Mouse (Mus musculus) heart, postnatal 0 days (tissue): ENCODE results near the gene Tnnc1. TPM values are rescaled to one million over a fixed set of nuclear protein-coding genes. Genes with fewer than 3 reads are reported as not detected.

ENCODE experiments used
- ATAC-seq: fragments of 200-750 bp; cut with Nextera tagmentation; 2 replicates; pipeline ENCODE4 v1.8.0; 2017; ENCODE audit warnings: low read depth, moderate number of reproducible peaks, moderate library complexity; ENCODE audit not compliant: insufficient read depth
- DNase-seq: peaks from one replicate; pipeline ENCODE4 v3.0.0-alpha.2; 2016; ENCODE audit warnings: low spot score
- H3K27ac ChIP-seq: fragments of 300-500 bp; sonication (generic); 2 replicates; pipeline ENCODE4 v1.5.1; 2014; ENCODE audit warnings: low read depth, mild to moderate bottlenecking
- H3K27me3 ChIP-seq: fragments of 300-500 bp; sonication (generic); 2 replicates; pipeline ENCODE4 v1.6.1; 2014; ENCODE audit warnings: low read length, mixed read lengths; ENCODE audit not compliant: control insufficient read depth, insufficient read depth
- H3K36me3 ChIP-seq: fragments of 300-500 bp; sonication (generic); replicated peaks from 2 replicates; pipeline ENCODE4 v1.6.1; 2014; ENCODE audit warnings: low read length, mixed read lengths; ENCODE audit not compliant: control insufficient read depth, insufficient read depth
- H3K4me1 ChIP-seq: fragments of 300-500 bp; sonication (generic); 2 replicates; pipeline ENCODE4 v1.6.1; 2014; ENCODE audit warnings: antibody characterized with exemption; ENCODE audit not compliant: control insufficient read depth, insufficient read depth
- H3K4me2 ChIP-seq: fragments of 300-500 bp; sonication (generic); 2 replicates; pipeline ENCODE4 v1.6.1; 2014; ENCODE audit warnings: low read depth, mild to moderate bottlenecking, low read length, moderate library complexity
- H3K4me3 ChIP-seq: fragments of 300-500 bp; sonication (generic); 2 replicates; pipeline ENCODE4 v1.5.1; 2014; ENCODE audit warnings: low read depth, low read length
- H3K9ac ChIP-seq: fragments of 300-500 bp; sonication (generic); replicated peaks from 2 replicates; pipeline ENCODE4 v1.6.1; 2014; ENCODE audit warnings: low read depth, low read length, mixed read lengths
- H3K9me3 ChIP-seq: fragments of 300-500 bp; sonication (generic); replicated peaks from 2 replicates; pipeline ENCODE4 v1.6.1; 2016; ENCODE audit warnings: low read length; ENCODE audit not compliant: control insufficient read depth
- CTCF ChIP-seq: IDR thresholded peaks from 2 replicates; pipeline ENCODE4 v1.5.1; 2016; ENCODE audit warnings: antibody characterized with exemption, control low read depth, low read depth
- EP300 ChIP-seq: IDR thresholded peaks from 2 replicates; pipeline ENCODE4 v1.6.1; 2016; ENCODE audit warnings: antibody characterized with exemption, low read depth
- WGBS: fragments of 180-500 bp; shearing (Covaris S2); extraction: QIAGEN DNeasy Blood & Tissue Kit; methylation state at CpG from one replicate; pipeline ENCODE4 v1.1.7; 2014; 5-methylcytosine and 5-hydroxymethylcytosine counted together
- polyA plus RNA-seq: library from polyadenylated mRNA; unstranded; fragments of >200 nt; fragmentation: Nextera tagmentation; extraction: Ambion mirVana; gene quantifications from 2 replicates; pipeline ENCODE4 v1.2.1, GENCODE M21; 2015
- total RNA-seq: library from RNA; depleted of rRNA; stranded (reverse); fragments of >200 nt; gene quantifications from 2 replicates; pipeline ENCODE4 v1.2.3, GENCODE M21; 2014; ENCODE audit warnings: low replicate concordance

Tnnc1 gene
- total and polyA plus RNA-seq, 2 experiments from 2014 or later: 3,145 to 7,680 TPM

DNA sequence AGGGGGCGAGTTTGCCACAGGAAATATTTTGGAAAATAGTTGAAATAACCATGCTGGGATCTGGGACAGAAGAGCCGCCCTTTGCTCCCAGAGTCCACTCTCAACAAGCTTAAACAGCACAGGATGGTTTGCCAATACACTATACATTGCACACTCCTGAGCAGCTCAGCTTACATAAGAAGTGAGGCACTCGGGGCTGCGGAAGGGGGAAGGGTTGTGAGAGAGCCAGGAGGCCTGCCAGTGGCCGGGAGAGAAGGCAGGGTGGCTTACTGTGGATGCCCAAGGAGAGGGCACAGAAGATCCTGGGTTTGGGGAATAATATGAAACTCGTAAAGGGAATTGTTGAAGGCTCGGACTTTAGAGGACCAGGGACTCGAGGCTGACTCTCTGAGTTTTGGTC lies 5.8 kb downstream of the Tnnc1 start:
- H3K4me3 ChIP-seq: no peak overlapping the region
- no peak overlapping the region for H3K9ac ChIP-seq

DNA sequence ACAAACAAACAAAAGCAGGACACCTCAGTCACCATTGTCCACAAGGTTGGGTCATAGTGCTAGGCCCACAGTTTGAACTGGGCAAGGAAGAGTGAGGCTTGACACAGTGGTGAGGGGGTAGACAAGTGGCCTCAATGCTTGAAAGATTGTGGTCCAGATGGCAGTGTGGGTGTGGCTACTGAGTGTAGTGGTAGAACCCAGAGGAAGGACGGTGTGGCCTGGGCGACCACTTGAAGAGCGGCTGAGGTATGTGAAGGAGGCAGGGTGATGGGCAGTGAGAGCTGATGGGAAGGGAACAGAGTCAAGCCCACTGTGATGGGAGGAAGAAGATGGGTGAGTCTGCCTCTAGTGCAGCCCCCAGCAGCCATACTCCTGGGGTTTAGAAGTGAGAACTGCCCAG lies 6.6 kb downstream of the Tnnc1 start:
- Histone ChIP-seq H3K4me2 (no peak overlapping the region), H3K36me3 (peaks cover 22% of the 10 kb centered on the region), H3K27me3 (no peaks in the 10 kb centered on the region), H3K4me1 (peaks cover 19% of the 10 kb centered on the region), H3K9ac (no peak overlapping the region), H3K9me3 (no peaks in the 10 kb centered on the region), H3K27ac (peak overlapping the region; percentile 77), H3K4me3 (no peak overlapping the region)
- DNase-seq: no peak
- ATAC-seq: peak; percentile 24
- WGBS: 60% methylated on average over 3 of the region's 3 CpGs
- TF ChIP-seq CTCF (no peak), EP300 (no peak)

More for the DNA sequence above, 5.8 kb downstream of the Tnnc1 start:
- Histone ChIP-seq H3K4me2 (no peak overlapping the region), H3K4me1 (peaks cover 19% of the 10 kb centered on the region), H3K36me3 (peaks cover 22% of the 10 kb centered on the region), H3K9me3 (no peaks in the 10 kb centered on the region), H3K27ac (peak overlapping the region; percentile 77), H3K27me3 (no peaks in the 10 kb centered on the region)
- TF ChIP-seq EP300 (peak; percentile 78; the same call in 1 of the 2 replicates), CTCF (no peak)
- DNase-seq (no peak), ATAC-seq (no peak)
- 33% methylated on average over 8 of the region's 8 CpGs for WGBS

DNA sequence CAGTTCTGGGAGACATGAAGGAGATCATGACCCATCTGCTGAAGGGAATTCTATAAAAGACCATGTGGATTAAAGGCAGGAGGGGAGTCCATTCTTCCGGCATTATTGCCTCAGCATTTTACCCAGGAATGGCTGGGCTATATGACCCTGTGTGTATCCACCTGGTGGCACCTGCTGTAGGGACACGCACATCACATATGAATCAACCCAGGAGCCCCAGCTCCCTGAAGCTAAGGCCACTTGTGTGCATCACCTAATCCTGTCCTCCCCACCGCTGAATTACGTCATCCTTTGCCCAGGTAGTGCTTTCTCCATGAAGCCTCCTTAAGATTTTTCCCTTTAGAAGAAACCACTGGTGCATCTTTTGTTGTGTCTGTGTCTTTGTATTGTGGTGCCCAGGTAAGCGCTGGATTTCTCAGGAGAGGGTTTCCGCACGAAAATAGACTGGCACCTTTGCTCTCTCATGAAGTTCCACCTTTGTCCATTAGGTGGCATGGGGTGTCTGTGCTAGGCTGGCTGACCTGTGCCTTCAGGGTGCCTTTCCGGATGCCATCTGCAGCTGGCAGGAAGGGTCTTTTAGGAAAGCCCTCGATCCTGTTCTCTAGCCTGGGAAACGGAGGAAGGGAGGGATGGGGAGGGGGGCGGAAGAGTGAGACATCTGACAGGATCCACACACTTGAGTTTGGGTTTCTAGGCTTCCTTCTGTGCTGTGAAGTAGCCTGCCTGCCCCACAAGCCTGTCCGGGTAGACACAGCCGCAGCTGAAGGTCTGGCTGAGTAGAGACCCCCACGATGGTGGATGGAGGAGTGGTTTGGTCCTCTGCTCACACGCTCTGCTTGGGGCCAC lies 7.3 kb downstream of the Tnnc1 start:
- H3K27ac ChIP-seq: peak overlapping the region; percentile 40; the same call in 1 of the 2 replicates
- TF ChIP-seq EP300: no peak
- peak; percentile 97 for TF ChIP-seq CTCF
- DNase-seq: no peak
- no peak overlapping the region for H3K4me2 ChIP-seq
- H3K4me3 ChIP-seq: no peak overlapping the region
- 0 out of 2 replicates have a peak overlapping the region, but pooled peaks have one; percentile 23 for H3K9ac ChIP-seq
- 28% methylated on average over 15 of the region's 15 CpGs for WGBS
- H3K9me3 ChIP-seq: no peaks in the 10 kb centered on the region
- peaks cover 19% of the 10 kb centered on the region for H3K4me1 ChIP-seq
- H3K27me3 ChIP-seq: no peaks in the 10 kb centered on the region
- peak; percentile 15 for ATAC-seq
- H3K36me3 ChIP-seq: peaks cover 16% of the 10 kb centered on the region

DNA sequence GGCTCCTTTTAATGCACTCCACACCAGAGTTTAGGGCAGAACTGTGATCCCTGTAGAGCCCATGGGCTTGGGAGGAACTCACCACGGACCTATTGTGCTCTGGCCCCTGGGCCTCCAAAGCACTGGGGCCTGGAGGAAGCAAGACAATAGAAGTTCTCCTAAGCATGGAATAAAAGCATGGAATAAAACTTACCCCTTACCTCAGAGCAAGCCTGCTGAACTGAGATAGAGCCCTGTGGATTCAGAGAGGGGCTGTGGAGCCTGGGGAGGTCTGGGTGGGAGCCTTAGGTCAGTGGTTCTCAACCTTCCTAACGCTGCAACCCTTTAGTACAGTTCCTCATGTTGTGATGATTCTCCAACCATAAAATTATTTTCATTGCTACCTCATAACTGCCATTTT lies 8.7 kb downstream of the Tnnc1 start, which contains the start of gene Nisch:
Nisch (minus strand) TSS at position 101 of the 400 bp plus-strand sequence.
- peak within 1 kb of the TSS; percentile 28; the same call in 1 of the 2 replicates for H3K4me2 ChIP-seq
- ATAC-seq (no peak), DNase-seq (no peak)
- H3K36me3 ChIP-seq: peaks cover 6% of the 10 kb centered on the region; the same call in 1 of the 2 replicates
- TF ChIP-seq CTCF (no peak), EP300 (no peak)
- H3K9ac ChIP-seq: 0 out of 2 replicates have a peak within 1 kb of the TSS, but pooled peaks have one; percentile 23
- H3K27ac ChIP-seq: peak within 1 kb of the TSS; percentile 49; the same call in 1 of the 2 replicates
- H3K4me1 ChIP-seq: peaks cover 19% of the 10 kb centered on the region
- no peaks in the 10 kb centered on the region for H3K9me3 ChIP-seq
- 55% methylated on average over 2 of the region's 2 CpGs for WGBS
- no peaks in the 10 kb centered on the region for H3K27me3 ChIP-seq
- H3K4me3 ChIP-seq: peak within 1 kb of the TSS; percentile 17; the same call in 1 of the 2 replicates

DNA sequence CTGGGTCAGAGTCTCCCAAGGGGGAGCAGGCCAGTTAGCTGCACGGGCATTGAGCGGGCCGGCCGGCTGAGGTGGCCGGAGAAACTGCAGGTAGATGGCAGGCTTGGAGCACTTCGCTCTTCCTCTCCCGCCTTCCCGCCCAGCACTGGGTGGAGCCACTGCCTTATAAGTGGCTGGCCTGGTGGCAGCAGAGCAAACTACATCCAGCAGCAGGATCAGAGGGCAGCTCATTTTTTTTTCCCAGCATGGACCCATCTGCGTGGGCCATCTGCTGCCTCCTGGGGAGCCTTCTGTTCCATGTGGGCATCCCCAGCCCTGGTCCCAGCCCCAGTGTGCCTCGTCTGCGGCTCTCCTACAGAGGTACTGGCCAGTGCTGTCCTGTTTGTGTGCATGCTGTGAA lies 9.6 kb downstream of the Tnnc1 start, which contains the start of gene Sema3g:
Sema3g (plus strand) TSS at position 195 of the 400 bp plus-strand sequence.
- Histone ChIP-seq H3K9ac (no peak within 1 kb of the TSS), H3K4me3 (peak within 1 kb of the TSS; percentile 17; the same call in 1 of the 2 replicates), H3K27me3 (no peaks in the 10 kb centered on the region), H3K9me3 (no peaks in the 10 kb centered on the region), H3K36me3 (no peaks in the 10 kb centered on the region), H3K27ac (peak within 1 kb of the TSS; percentile 49; the same call in 1 of the 2 replicates), H3K4me1 (peaks cover 12% of the 10 kb centered on the region), H3K4me2 (peak within 1 kb of the TSS; percentile 28; the same call in 1 of the 2 replicates)
- peak; percentile 61 for ATAC-seq
- TF ChIP-seq EP300: no peak
- TF ChIP-seq CTCF: peak; percentile 77
- peak; percentile 76 for DNase-seq
- 7% methylated on average over 11 of the region's 11 CpGs for WGBS
